Comparison of ENCODE assay signal across 8 mouse cellular contexts in genomic region chr1:171437264-171438013, GRCm38 (mm10). TPM values are rescaled to one million over a fixed set of nuclear protein-coding genes. Genes with fewer than 3 reads are reported as not detected.
DNase-seq lines count a peak whose midpoint lies in the region; ATAC-seq and TF ChIP-seq lines count a peak whose summit lies in the region.

F11r (plus strand) TSS chr1:171437535.

- H3K9me3 ChIP-seq in ES-Bruce4 (replicated peaks; ENCODE audit: control insufficient read depth, insufficient read depth, low read length, poor library complexity, severe bottlenecking): no peaks in the 10 kb centered on the region
- no peaks in the 10 kb centered on the region for H3K9me3 ChIP-seq in heart, embryonic 13.5 days
- H3K9me3 ChIP-seq in kidney, embryonic 16.5 days (ENCODE audit: low read length): no peaks in the 10 kb centered on the region

- TF ChIP-seq POLR2A in ES-Bruce4 (IDR thresholded peaks at IDR 0.05; ENCODE audit: insufficient read depth, low read length): peak; percentile 99
- no peak for TF ChIP-seq POLR2A in bone marrow macrophage, adult 2 months (IDR thresholded peaks at IDR 0.05; ENCODE audit: borderline replicate concordance, low read depth, low read length)
- peak; percentile 61 for TF ChIP-seq POLR2A in embryonic fibroblast, embryonic 13.5 days (IDR thresholded peaks at IDR 0.05; ENCODE audit: low read depth, low read length)

- no peaks in the 10 kb centered on the region for H3K27me3 ChIP-seq in ES-Bruce4 (ENCODE audit: control insufficient read depth, insufficient read depth, low read length, poor library complexity, severe bottlenecking)
- no peaks in the 10 kb centered on the region for H3K27me3 ChIP-seq in heart, embryonic 13.5 days (replicated peaks)
- no peaks in the 10 kb centered on the region for H3K27me3 ChIP-seq in kidney, embryonic 16.5 days (ENCODE audit: insufficient read depth, low read length)

- peak within 1 kb of the TSS; percentile 70 for H3K9ac ChIP-seq in ES-Bruce4 (ENCODE audit: low read depth, poor library complexity, severe bottlenecking)
- peak within 1 kb of the TSS; percentile 90 for H3K9ac ChIP-seq in heart, embryonic 13.5 days
- H3K9ac ChIP-seq in kidney, embryonic 16.5 days (replicated peaks; ENCODE audit: low read length): peak within 1 kb of the TSS; percentile 84

- H3K4me3 ChIP-seq in ES-Bruce4 (ENCODE audit: low read depth, low read length): peak within 1 kb of the TSS; percentile 87
- H3K4me3 ChIP-seq in bone marrow macrophage, adult 2 months (ENCODE audit: insufficient read depth, low read length): peak within 1 kb of the TSS; percentile 62
- peak within 1 kb of the TSS; percentile 25 for H3K4me3 ChIP-seq in embryonic fibroblast, embryonic 13.5 days (ENCODE audit: insufficient read depth, low read length)
- H3K4me3 ChIP-seq in heart, embryonic 13.5 days: peak within 1 kb of the TSS; percentile 78
- peak within 1 kb of the TSS; percentile 69 for H3K4me3 ChIP-seq in kidney, embryonic 16.5 days (ENCODE audit: low read length)

- H3K27ac ChIP-seq in ES-Bruce4 (ENCODE audit: insufficient read depth, low read length): peak within 1 kb of the TSS; percentile 64; the same call in 1 of the 2 replicates
- H3K27ac ChIP-seq in bone marrow macrophage, adult 2 months (ENCODE audit: insufficient read depth, low read depth, low read length): no peak within 1 kb of the TSS
- no peak within 1 kb of the TSS for H3K27ac ChIP-seq in embryonic fibroblast, embryonic 13.5 days (ENCODE audit: insufficient read depth, low read length)
- peak within 1 kb of the TSS; percentile 84 for H3K27ac ChIP-seq in heart, embryonic 13.5 days (replicated peaks)
- peak within 1 kb of the TSS; percentile 89 for H3K27ac ChIP-seq in kidney, embryonic 16.5 days (ENCODE audit: low read length)

- H3K4me2 ChIP-seq in heart, embryonic 13.5 days: peak within 1 kb of the TSS; percentile 74
- H3K4me2 ChIP-seq in kidney, embryonic 16.5 days (replicated peaks; ENCODE audit: low read depth, low read length): peak within 1 kb of the TSS; percentile 77

- H3K36me3 ChIP-seq in ES-Bruce4 (ENCODE audit: control insufficient read depth, insufficient read depth, low read length, poor library complexity, severe bottlenecking): no peaks in the 10 kb centered on the region
- H3K36me3 ChIP-seq in heart, embryonic 13.5 days: no peaks in the 10 kb centered on the region
- no peaks in the 10 kb centered on the region for H3K36me3 ChIP-seq in kidney, embryonic 16.5 days (ENCODE audit: insufficient read depth, low read length)

- TF ChIP-seq CTCF in ES-Bruce4 (IDR thresholded peaks at IDR 0.05; ENCODE audit: low read depth, low read length): no peak
- TF ChIP-seq CTCF in bone marrow macrophage, adult 2 months (IDR thresholded peaks at IDR 0.05; ENCODE audit: low read depth, low read length): no peak; the same call in 1 of the 2 replicates
- no peak for TF ChIP-seq CTCF in embryonic fibroblast, embryonic 13.5 days (IDR thresholded peaks at IDR 0.05; ENCODE audit: borderline replicate concordance, insufficient read depth, low read length)

- peak; percentile 21; the same call in 1 of the 2 replicates for TF ChIP-seq EP300 in ES-Bruce4 (IDR thresholded peaks at IDR 0.05; ENCODE audit: insufficient read depth, low read depth, low read length)

- DNase-seq in lung, postnatal 36 days: peak; percentile 97
- peak; percentile 65 for DNase-seq in retina, embryonic 14.5 days (ENCODE audit: low spot score)
- peak; percentile 88 for DNase-seq in urinary bladder, postnatal 25 days (ENCODE audit: low spot score)

- 1% methylated on average over 46 of the region's 46 CpGs for WGBS in heart, embryonic 13.5 days
- WGBS in kidney, embryonic 16.5 days: under 1% methylated on average over 46 of the region's 46 CpGs

- peaks cover 7% of the 10 kb centered on the region for H3K4me1 ChIP-seq in ES-Bruce4 (ENCODE audit: control insufficient read depth, insufficient read depth, low read length)
- H3K4me1 ChIP-seq in bone marrow macrophage, adult 2 months (ENCODE audit: control insufficient read depth, insufficient read depth, low read length): peaks cover 34% of the 10 kb centered on the region
- H3K4me1 ChIP-seq in embryonic fibroblast, embryonic 13.5 days (ENCODE audit: control insufficient read depth, insufficient read depth, low read length): no peaks in the 10 kb centered on the region; the same call in 1 of the 2 replicates
- H3K4me1 ChIP-seq in heart, embryonic 13.5 days: peaks cover 51% of the 10 kb centered on the region
- peaks cover 49% of the 10 kb centered on the region for H3K4me1 ChIP-seq in kidney, embryonic 16.5 days (ENCODE audit: insufficient read depth, low read length)

- ATAC-seq in heart, embryonic 13.5 days (ENCODE audit: extremely low read depth, insufficient number of reproducible peaks, low FRiP score, low TSS enrichment): peak; percentile 70
- peak; percentile 86 for ATAC-seq in kidney, embryonic 16.5 days (ENCODE audit: low FRiP score, low TSS enrichment)

RNA-seq across cellular contexts. Expression of gene F11r, which starts in this region (rescaled TPM):
- polyA plus RNA-seq in ES-Bruce4 (2011; ENCODE audit: insufficient read depth, insufficient read length, low read depth, missing spikeins): 123 and 146 TPM in 2 replicates
- polyA plus RNA-seq in bone marrow macrophage, adult 2 months (2012; ENCODE audit: insufficient read depth, insufficient read length, missing spikeins): 5.9 and 6.6 TPM in 2 replicates
- 7.4 and 9.4 TPM in 2 replicates for polyA plus RNA-seq in embryonic fibroblast, embryonic 13.5 days (2011; ENCODE audit: insufficient read length, low read depth, missing spikeins)
- polyA plus RNA-seq in heart, embryonic 13.5 days (2015; fragmentation: Nextera tagmentation; extraction: Ambion mirVana): 61.8 and 66.1 TPM in 2 replicates
- polyA plus RNA-seq in kidney, embryonic 16.5 days (2015; fragmentation: Nextera tagmentation; extraction: Ambion mirVana): 156 and 167 TPM in 2 replicates

Comparison
In these comparisons a context has a peak if more than half of its experiments do, and no peak if none do; other contexts are left out.
1. H3K27ac ChIP-seq: peak in ES-Bruce4 (single experiment), heart, embryonic 13.5 days (single experiment) and kidney, embryonic 16.5 days (single experiment); none in bone marrow macrophage, adult 2 months (single experiment) and embryonic fibroblast, embryonic 13.5 days (single experiment).
2. H3K4me3 ChIP-seq: peak in every context shown above with its lines; median percentile 87 in ES-Bruce4; 78 in heart, embryonic 13.5 days; 69 in kidney, embryonic 16.5 days; 62 in bone marrow macrophage, adult 2 months; 25 in embryonic fibroblast, embryonic 13.5 days.
3. Peak in every context shown above with its lines, with median percentiles within 50 percentile points of each other: H3K9ac ChIP-seq and DNase-seq.